Mouse (Mus musculus) hindbrain, embryonic 16.5 days (tissue): ENCODE measurements around the gene Schip1. TPM values are rescaled to one million over a fixed set of nuclear protein-coding genes. Genes with fewer than 3 reads are reported as not detected.

Experiments
- ATAC-seq: fragments of 200-750 bp; cut with Nextera tagmentation; 2 replicates; pipeline ENCODE4 v1.8.0; 2017; ENCODE audit warnings: moderate TSS enrichment, moderate library complexity
- H3K27ac ChIP-seq: fragments of 300-500 bp; sonication (generic); 2 replicates; pipeline ENCODE4 v1.5.1; 2014; ENCODE audit warnings: low read depth, mild to moderate bottlenecking, control low read depth, low read length, moderate library complexity
- H3K27me3 ChIP-seq: fragments of 300-500 bp; sonication (generic); replicated peaks from 2 replicates; pipeline ENCODE4 v1.6.1; 2014; ENCODE audit warnings: low read length; ENCODE audit not compliant: control insufficient read depth, insufficient read depth
- H3K36me3 ChIP-seq: fragments of 300-500 bp; sonication (generic); 2 replicates; pipeline ENCODE4 v1.6.1; 2014; ENCODE audit warnings: mild to moderate bottlenecking, low read length, moderate library complexity, mixed read lengths; ENCODE audit not compliant: control insufficient read depth, insufficient read depth
- H3K4me1 ChIP-seq: fragments of 300-500 bp; sonication (generic); 2 replicates; pipeline ENCODE4 v1.6.1; 2014; ENCODE audit warnings: low read depth, low read length; ENCODE audit not compliant: control insufficient read depth, insufficient read depth
- H3K4me2 ChIP-seq: fragments of 300-500 bp; sonication (generic); 2 replicates; pipeline ENCODE4 v1.6.1; 2014; ENCODE audit warnings: mild to moderate bottlenecking, low read length, control low read depth, moderate library complexity
- H3K4me3 ChIP-seq: fragments of 300-500 bp; sonication (generic); 2 replicates; pipeline ENCODE4 v1.5.1; 2014; ENCODE audit warnings: mild to moderate bottlenecking, low read length, control low read depth, moderate library complexity
- H3K9ac ChIP-seq: fragments of 300-500 bp; sonication (generic); 2 replicates; pipeline ENCODE4 v1.6.1; 2014; ENCODE audit warnings: low read depth, mild to moderate bottlenecking, control low read depth, low read length, moderate library complexity
- H3K9me3 ChIP-seq: fragments of 300-500 bp; sonication (generic); 2 replicates; pipeline ENCODE4 v1.6.1; 2014; ENCODE audit warnings: mild to moderate bottlenecking, low read length, moderate library complexity; ENCODE audit not compliant: control insufficient read depth
- whole genome bisulfite sequencing: fragments of 180-500 bp; shearing (Covaris S2); extraction: QIAGEN DNeasy Blood & Tissue Kit; methylation state at CpG from one replicate; pipeline ENCODE4 v1.1.7; 2014; 5-methylcytosine and 5-hydroxymethylcytosine counted together
- polyA plus RNA-seq: library from polyadenylated mRNA; unstranded; fragments of >200 nt; fragmentation: Nextera tagmentation; extraction: Ambion mirVana; gene quantifications from 2 replicates; pipeline ENCODE4 v1.2.1, GENCODE M21; 2015

The Schip1 gene
- polyA plus RNA-seq, 1 experiment from 2014 or later: 157 TPM

DNA sequence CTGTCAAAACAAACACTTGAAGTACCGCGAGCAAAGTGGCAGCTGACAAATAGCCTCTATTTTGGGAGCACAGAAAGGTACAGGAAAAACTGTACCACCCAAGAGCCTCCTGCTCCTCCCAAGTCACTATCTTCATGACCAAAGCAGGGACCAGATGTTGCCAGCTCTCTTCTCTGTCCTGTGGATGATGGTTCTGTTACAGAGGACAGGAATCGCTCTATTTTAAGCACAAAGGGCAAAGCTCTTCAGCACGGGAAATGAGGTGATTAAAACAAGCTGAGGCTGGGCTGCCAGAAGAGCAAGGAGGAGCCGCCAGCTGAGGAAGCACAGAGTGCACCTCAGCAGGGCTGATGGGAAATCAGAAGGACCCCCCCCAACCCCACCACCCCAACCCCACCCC lies 388.7 kb downstream of the Schip1 start:
- H3K9ac ChIP-seq: no peak overlapping the region
- no peak overlapping the region for H3K4me2 ChIP-seq
- WGBS: 39% methylated on average over 5 of the region's 5 CpGs
- no peak overlapping the region for H3K4me3 ChIP-seq
- no peaks in the 10 kb centered on the region for H3K27me3 ChIP-seq
- no peaks in the 10 kb centered on the region for H3K4me1 ChIP-seq
- no peaks in the 10 kb centered on the region for H3K9me3 ChIP-seq
- no peak overlapping the region for H3K27ac ChIP-seq
- no peaks in the 10 kb centered on the region for H3K36me3 ChIP-seq
- ATAC-seq: no peak

DNA sequence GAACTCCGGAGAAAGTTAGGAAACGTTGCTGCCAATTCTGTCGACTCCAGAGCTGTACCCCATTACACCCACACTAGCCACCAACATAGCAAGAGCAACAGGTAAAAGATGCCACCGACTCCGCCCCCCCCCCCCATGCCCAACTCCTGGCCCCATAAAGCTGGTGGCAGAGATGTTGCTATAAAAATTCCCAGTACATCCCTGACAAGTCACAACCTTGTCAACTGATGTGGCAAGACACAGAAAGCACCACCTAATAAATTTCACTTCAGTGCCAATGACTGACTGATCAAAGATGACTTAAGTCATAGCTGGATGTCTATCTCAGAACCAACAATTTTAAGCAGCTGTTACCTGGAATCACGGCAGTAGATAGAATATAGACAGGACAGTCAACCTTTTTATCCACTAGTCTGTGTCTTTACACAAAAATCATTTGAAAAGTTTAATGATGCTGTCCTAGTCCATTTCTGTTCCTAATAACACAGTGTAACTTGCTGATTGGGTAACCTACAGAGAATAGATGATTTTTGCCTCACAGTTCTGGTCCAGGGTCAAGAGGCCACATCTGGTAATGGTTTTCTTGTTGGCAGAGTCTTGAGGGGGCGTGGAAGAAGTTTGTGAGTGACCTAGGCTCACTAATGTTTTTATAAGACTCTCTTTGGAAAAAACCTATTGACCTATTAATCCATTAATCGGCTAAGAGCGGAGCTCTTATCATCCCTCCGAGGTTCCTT lies 389.3 kb downstream of the Schip1 start:
- ATAC-seq: no peak
- Histone ChIP-seq H3K4me2 (no peak overlapping the region), H3K27me3 (no peaks in the 10 kb centered on the region), H3K9ac (no peak overlapping the region), H3K9me3 (no peaks in the 10 kb centered on the region), H3K4me1 (no peaks in the 10 kb centered on the region), H3K27ac (no peak overlapping the region), H3K36me3 (no peaks in the 10 kb centered on the region), H3K4me3 (no peak overlapping the region)
- 74% methylated on average over 10 of the region's 10 CpGs for WGBS

DNA sequence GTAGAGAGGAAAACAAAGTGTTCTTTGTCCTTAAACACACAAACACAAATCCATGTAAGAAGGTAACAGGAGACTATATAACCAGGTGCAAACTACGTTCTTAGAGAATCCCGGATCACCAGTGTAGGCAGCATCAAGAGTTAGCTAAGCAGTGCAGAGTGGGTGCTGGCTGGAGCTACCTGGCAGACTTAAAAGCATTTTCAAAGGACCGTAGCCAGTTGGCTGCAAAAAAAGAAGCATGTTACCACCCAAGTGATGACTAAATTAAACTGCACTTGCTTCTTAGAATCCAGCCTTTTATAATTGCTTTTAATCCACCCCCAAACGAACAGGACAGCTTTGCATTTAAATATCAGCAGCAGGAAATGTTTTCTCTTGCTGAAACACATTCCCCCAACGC lies 402.0 kb downstream of the Schip1 start:
- no peaks in the 10 kb centered on the region for H3K36me3 ChIP-seq
- H3K27me3 ChIP-seq: no peaks in the 10 kb centered on the region
- no peaks in the 10 kb centered on the region for H3K9me3 ChIP-seq
- ATAC-seq: no peak
- H3K4me1 ChIP-seq: peaks cover 7% of the 10 kb centered on the region; the same call in 1 of the 2 replicates
- no peak overlapping the region for H3K27ac ChIP-seq
- WGBS: 39% methylated on average over 5 of the region's 5 CpGs
- H3K4me3 ChIP-seq: no peak overlapping the region
- H3K9ac ChIP-seq: no peak overlapping the region
- H3K4me2 ChIP-seq: no peak overlapping the region

DNA sequence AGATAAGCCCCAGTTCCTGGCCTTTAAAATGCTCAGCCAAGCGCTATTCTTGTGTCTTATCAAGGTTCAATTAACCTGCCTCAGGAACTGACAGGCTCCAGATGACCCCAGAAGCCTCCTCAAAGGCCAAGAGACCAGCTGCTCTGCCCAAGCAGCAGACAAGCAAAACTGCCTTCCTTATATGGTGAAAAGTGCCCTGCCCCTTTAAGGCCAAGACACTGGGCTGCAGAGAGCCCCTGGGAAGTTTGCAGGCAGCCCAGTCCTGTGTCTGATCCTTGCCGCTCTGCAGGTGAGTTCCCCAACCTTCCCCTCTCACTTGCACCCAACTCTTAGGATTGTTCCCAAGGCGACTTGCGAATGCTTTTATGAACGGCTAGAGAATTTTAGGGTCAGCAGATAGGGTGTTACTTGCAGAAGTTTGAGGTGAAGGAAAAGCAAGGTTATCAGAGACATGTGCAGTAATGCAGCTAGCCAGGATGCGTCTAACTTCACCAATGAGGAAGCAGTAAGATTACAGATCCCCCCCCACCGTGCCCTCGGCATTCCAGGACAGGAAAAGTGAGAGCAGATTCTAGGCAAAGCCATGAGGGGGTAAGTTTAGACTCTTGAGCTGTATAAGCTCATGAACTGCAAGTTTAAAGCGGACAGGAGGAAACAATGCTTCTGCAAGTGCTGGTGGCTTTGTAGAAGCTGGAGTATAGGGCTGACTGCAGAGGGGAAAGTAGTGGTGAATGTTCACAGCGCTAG lies 403.5 kb downstream of the Schip1 start:
- H3K27me3 ChIP-seq: no peaks in the 10 kb centered on the region

DNA sequence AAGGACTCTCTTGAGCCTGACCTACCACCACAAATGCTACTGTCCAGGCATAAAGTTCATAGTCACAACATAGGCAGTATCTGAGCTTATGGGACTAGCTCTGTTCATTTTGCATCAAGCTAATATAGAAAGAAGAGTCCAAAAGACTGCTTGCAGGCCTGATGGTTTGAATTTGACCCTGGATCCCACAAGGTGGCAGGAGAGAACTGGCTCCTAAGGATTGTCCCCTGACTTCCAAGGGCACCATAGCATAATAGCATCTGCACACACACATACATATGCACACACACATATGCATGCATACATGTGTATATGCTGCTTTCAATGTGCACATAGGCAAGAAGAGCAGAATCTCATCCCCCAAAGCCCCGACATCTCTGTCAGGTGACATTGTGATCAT lies 405.0 kb downstream of the Schip1 start:
- no peak overlapping the region for H3K9ac ChIP-seq
- no peaks in the 10 kb centered on the region for H3K27me3 ChIP-seq
- H3K36me3 ChIP-seq: no peaks in the 10 kb centered on the region
- H3K4me2 ChIP-seq: no peak overlapping the region
- ATAC-seq: no peak
- WGBS: 87% methylated on average over 1 of the region's 1 CpGs
- H3K4me1 ChIP-seq: peaks cover 7% of the 10 kb centered on the region; the same call in 1 of the 2 replicates
- no peak overlapping the region for H3K4me3 ChIP-seq
- no peak overlapping the region for H3K27ac ChIP-seq
- no peaks in the 10 kb centered on the region for H3K9me3 ChIP-seq

More for the DNA sequence above, 403.5 kb downstream of the Schip1 start:
- peaks cover 7% of the 10 kb centered on the region; the same call in 1 of the 2 replicates for H3K4me1 ChIP-seq
- H3K4me2 ChIP-seq: peak overlapping the region; percentile 41
- ATAC-seq: peak; percentile 17; the same call in 1 of the 2 replicates
- H3K36me3 ChIP-seq: no peaks in the 10 kb centered on the region
- H3K27ac ChIP-seq: no peak overlapping the region
- H3K9ac ChIP-seq: no peak overlapping the region
- WGBS: 4% methylated on average over 10 of the region's 10 CpGs
- no peaks in the 10 kb centered on the region for H3K9me3 ChIP-seq
- peak overlapping the region; percentile 3 for H3K4me3 ChIP-seq

DNA sequence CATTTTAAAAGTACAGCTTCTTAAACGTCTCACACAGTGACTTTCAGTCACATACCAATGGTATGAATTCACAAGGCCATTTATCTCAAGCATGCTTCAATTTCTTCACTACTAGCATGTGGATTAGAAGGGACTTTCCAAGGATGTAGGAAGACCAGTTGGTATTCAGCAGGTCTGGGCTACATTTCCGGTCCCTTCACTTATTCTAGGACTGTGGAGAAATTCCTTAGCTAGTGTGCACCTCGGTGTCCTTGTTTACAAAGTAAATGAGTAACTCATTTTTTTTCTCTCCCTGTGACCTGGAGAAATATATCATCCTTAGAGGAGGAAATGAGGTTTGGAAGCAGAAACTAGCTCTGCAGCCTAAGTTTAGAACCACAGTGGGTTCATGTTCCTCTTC lies 405.5 kb downstream of the Schip1 start:
- WGBS: 63% methylated on average over 3 of the region's 3 CpGs
- Histone ChIP-seq H3K36me3 (no peaks in the 10 kb centered on the region), H3K9me3 (no peaks in the 10 kb centered on the region), H3K27ac (no peak overlapping the region), H3K4me2 (no peak overlapping the region), H3K9ac (no peak overlapping the region), H3K4me1 (peaks cover 7% of the 10 kb centered on the region; the same call in 1 of the 2 replicates), H3K27me3 (no peaks in the 10 kb centered on the region), H3K4me3 (no peak overlapping the region)
- ATAC-seq: no peak

DNA sequence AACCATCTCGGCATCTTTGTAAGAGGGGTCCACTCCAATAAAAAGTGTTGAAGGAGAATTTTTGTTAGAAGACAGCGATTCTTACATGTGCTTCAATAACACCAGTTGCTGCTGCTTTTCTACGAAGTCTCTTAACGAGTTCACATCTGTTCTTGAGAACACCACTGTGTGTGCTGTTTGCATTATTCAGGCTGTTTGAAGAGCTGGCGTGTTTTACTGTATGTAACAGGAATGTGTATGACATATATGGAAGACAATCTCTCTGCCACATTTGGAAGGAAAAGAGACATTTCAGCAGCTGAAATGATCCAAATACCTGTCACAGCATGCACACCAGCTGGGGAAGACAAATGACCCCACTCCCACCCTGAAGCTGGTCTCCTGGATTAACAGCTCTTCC lies 406.0 kb downstream of the Schip1 start:
- no peak overlapping the region for H3K4me2 ChIP-seq
- H3K9me3 ChIP-seq: no peaks in the 10 kb centered on the region
- no peak overlapping the region for H3K9ac ChIP-seq
- no peak for ATAC-seq
- H3K27me3 ChIP-seq: no peaks in the 10 kb centered on the region
- no peak overlapping the region for H3K27ac ChIP-seq
- 69% methylated on average over 5 of the region's 5 CpGs for WGBS
- no peak overlapping the region for H3K4me3 ChIP-seq
- H3K4me1 ChIP-seq: peaks cover 7% of the 10 kb centered on the region; the same call in 1 of the 2 replicates
- H3K36me3 ChIP-seq: no peaks in the 10 kb centered on the region

DNA sequence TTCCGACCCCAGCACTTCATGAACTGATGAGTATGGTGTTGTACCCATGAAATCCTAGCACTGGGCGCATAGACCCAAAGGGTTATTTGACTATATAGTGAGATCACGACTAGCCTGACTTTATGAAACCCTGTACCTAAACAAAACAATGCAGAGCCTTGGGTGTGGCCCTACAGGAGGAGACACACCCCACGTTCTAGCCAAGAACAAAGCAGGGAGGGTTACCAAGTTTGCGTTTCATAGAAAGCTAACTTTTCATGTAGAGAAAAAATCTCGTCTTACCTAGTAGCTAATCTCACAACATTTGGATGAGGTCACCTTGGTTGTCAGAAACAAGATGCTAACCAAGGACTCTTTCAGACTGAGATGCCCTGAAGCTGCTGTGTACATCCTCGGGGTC lies 411.7 kb downstream of the Schip1 start:
- Histone ChIP-seq H3K27me3 (no peaks in the 10 kb centered on the region), H3K27ac (no peak overlapping the region), H3K9ac (no peak overlapping the region), H3K9me3 (no peaks in the 10 kb centered on the region), H3K4me3 (no peak overlapping the region), H3K36me3 (no peaks in the 10 kb centered on the region), H3K4me2 (no peak overlapping the region), H3K4me1 (no peaks in the 10 kb centered on the region)
- ATAC-seq: no peak
- WGBS: 90% methylated on average over 7 of the region's 7 CpGs

DNA sequence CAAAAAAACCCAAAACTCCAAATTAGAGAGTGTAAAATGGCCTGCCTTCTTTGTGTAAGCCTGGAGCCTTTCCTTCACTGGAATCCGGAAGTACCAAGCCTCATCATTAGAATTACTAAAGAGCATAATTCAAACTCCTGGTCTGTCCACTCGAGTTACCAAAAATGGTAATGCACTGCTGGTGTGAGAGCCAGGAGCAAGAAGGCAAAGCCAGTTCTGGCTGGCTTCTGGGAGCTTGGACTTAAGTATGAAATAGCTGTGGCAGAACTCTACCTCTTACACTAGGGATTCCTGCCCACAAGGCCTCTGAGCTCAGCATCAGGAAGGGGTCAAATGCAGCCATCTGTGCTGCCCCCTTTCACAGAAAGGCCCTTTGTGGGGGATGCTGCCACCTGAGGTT lies 412.9 kb downstream of the Schip1 start:
- 34% methylated on average over 2 of the region's 2 CpGs for WGBS
- Histone ChIP-seq H3K9me3 (no peaks in the 10 kb centered on the region), H3K9ac (no peak overlapping the region), H3K36me3 (no peaks in the 10 kb centered on the region), H3K27ac (no peak overlapping the region), H3K4me1 (no peaks in the 10 kb centered on the region), H3K4me3 (no peak overlapping the region), H3K27me3 (no peaks in the 10 kb centered on the region), H3K4me2 (no peak overlapping the region)
- no peak for ATAC-seq
